Mouse (Mus musculus) liver, adult 2 months (tissue): ENCODE measurements around the gene Sdsl. TPM values are rescaled to one million over a fixed set of nuclear protein-coding genes. Genes with fewer than 3 reads are reported as not detected.

Experiments used
- DNase-seq: peaks from one replicate; pipeline ENCODE4 v3.0.0-alpha.2; 2011; ENCODE audit warnings: low read depth, low spot score; ENCODE audit errors: extremely low read depth
- H3K27ac ChIP-seq: fragments of 200-500 bp; replicated peaks from 2 replicates; pipeline ENCODE4 v1.5.1; 2012; ENCODE audit warnings: low read depth, mild to moderate bottlenecking, control low read depth, inconsistent platforms, low read length; ENCODE audit not compliant: insufficient read depth
- H3K27me3 ChIP-seq: fragments of 200-500 bp; 2 replicates; pipeline ENCODE4 v1.6.1; 2012; ENCODE audit warnings: mild to moderate bottlenecking, moderate library complexity, low read length, inconsistent platforms; ENCODE audit not compliant: control insufficient read depth, insufficient read depth
- H3K36me3 ChIP-seq: fragments of 200-500 bp; 2 replicates; pipeline ENCODE4 v1.6.1; 2012; ENCODE audit warnings: low read length, inconsistent platforms; ENCODE audit not compliant: control insufficient read depth, insufficient read depth
- H3K4me1 ChIP-seq: fragments of 200-500 bp; 2 replicates; pipeline ENCODE4 v1.6.1; 2011; ENCODE audit warnings: low read length; ENCODE audit not compliant: control insufficient read depth, insufficient read depth
- H3K4me3 ChIP-seq: fragments of 200-500 bp; 2 replicates; pipeline ENCODE4 v1.5.1; 2011; ENCODE audit warnings: low read depth, mild to moderate bottlenecking, control low read depth, low read length, moderate library complexity; ENCODE audit not compliant: insufficient read depth
- H3K79me2 ChIP-seq: fragments of 200-500 bp; 2 replicates; pipeline ENCODE4 v1.6.1; 2012; ENCODE audit warnings: inconsistent platforms, mild to moderate bottlenecking, low read length, moderate library complexity; ENCODE audit not compliant: control insufficient read depth, insufficient read depth
- H3K9ac ChIP-seq: fragments of 200-500 bp; 2 replicates; pipeline ENCODE4 v1.6.1; 2012; ENCODE audit warnings: low read depth, mild to moderate bottlenecking, control low read depth, inconsistent platforms, low read length
- CTCF ChIP-seq: fragments of 200-500 bp; IDR thresholded peaks from 2 replicates; pipeline ENCODE4 v1.5.1; 2011; ENCODE audit warnings: low read depth, low read length, control low read depth
- POLR2A ChIP-seq: fragments of 200-500 bp; IDR thresholded peaks from 2 replicates; pipeline ENCODE4 v1.6.1; 2011; ENCODE audit warnings: low read length, control low read depth; ENCODE audit not compliant: insufficient read depth; ENCODE audit errors: extremely low read depth
- WGBS: fragments of 180-500 bp; shearing (Covaris S2); methylation state at CpG from one replicate; pipeline ENCODE4 v1.1.7; 2018; 5-methylcytosine and 5-hydroxymethylcytosine counted together
- polyA plus RNA-seq: library from polyadenylated mRNA; depleted of rRNA; stranded (reverse); fragments of >200 nt; gene quantifications from 2 replicates; pipeline ENCODE4 v1.2.3, GENCODE M21; 2012
- total RNA-seq: library from RNA; depleted of rRNA; stranded (reverse); fragments of >200 nt; gene quantifications from 2 replicates; pipeline ENCODE4 v1.2.3, GENCODE M21; 2014

Gene Sdsl
- total and polyA plus RNA-seq, 2 experiments, result 11.7 to 18.6 TPM

DNA sequence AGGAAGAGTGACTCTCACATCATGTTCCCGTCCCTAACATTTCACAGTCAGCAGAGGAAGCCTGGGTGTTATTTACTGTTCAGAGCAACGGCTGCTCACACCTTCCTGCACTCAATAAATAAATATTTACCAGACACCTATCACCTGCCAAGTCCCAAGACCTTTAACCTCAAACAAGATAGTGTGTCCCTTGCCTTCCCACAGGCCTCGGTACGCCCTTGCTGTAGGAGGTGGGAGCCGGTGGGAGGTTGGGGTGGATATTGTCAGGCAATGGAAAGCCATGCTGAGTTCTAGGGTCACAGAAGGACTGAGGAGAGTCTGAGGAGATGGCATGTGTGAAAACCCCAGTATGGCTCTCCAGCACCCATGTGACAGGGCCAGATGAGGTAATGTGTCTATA lies 4.3 kb downstream of the Sdsl start:
- Histone ChIP-seq H3K36me3 (no peaks in the 10 kb centered on the region), H3K9ac (no peak overlapping the region; the same call in 1 of the 2 replicates), H3K4me1 (peaks cover 18% of the 10 kb centered on the region), H3K27me3 (no peaks in the 10 kb centered on the region), H3K4me3 (no peak overlapping the region), H3K27ac (peak overlapping the region; percentile 89), H3K79me2 (no peaks in the 10 kb centered on the region)
- WGBS, result 36% methylated on average over 5 of the region's 5 CpGs
- no peak for TF ChIP-seq POLR2A
- TF ChIP-seq CTCF, result no peak
- DNase-seq, result peak; percentile 97

DNA sequence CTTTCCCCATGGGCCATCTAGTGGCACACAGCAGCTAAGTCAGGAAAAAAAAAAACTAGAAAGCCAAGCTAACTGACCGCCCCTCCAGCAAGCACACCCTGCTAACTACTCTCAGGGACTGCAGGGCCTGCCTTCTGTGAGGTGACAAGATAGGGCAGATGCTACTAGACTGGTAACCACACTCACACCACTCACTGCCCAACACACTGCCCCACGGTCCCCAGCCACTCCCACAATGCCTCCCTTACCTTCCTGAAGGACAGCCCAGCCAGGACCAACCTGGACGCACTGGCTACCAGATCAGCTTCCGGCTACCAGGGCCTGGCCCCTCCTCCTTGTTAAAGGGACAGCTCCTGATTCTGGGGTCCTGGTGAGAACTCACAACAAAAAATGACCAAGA lies 5.6 kb downstream of the Sdsl start:
- Histone ChIP-seq H3K4me1 (peaks cover 16% of the 10 kb centered on the region; the same call in 1 of the 2 replicates), H3K4me3 (no peak overlapping the region), H3K27ac (peak overlapping the region; percentile 60), H3K9ac (peak overlapping the region; percentile 21), H3K27me3 (no peaks in the 10 kb centered on the region), H3K36me3 (no peaks in the 10 kb centered on the region), H3K79me2 (no peaks in the 10 kb centered on the region)
- TF ChIP-seq CTCF, result 0 out of 2 replicates have a peak, but pooled peaks have one; percentile 9
- peak; percentile 41; the same call in 1 of the 2 replicates for TF ChIP-seq POLR2A
- peak; percentile 79 for DNase-seq
- 20% methylated on average over 4 of the region's 4 CpGs for WGBS

DNA sequence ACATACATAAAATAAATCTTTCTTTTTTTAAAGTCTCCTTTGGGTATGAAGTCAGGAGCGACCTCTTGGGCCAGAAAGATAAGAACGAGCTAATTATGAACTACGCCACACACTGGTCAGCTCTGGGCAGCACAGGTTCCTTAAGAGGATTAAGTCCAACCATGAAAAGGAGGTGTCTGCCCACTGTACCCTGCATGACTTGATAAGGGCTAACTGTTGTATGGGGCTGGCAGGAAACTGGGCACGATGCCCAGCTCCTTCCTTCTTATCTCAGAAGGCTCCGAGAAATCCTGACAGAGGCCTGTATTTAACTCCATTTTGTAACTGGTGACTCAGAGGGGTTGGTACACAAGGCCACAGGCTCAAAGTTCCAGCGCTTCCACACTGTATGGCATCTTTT lies 6.8 kb downstream of the Sdsl start:
- 56% methylated on average over 6 of the region's 6 CpGs for WGBS
- DNase-seq, result no peak
- Histone ChIP-seq H3K4me3 (no peak overlapping the region), H3K36me3 (no peaks in the 10 kb centered on the region), H3K27ac (no peak overlapping the region), H3K4me1 (peaks cover 11% of the 10 kb centered on the region; the same call in 1 of the 2 replicates), H3K79me2 (no peaks in the 10 kb centered on the region), H3K27me3 (no peaks in the 10 kb centered on the region), H3K9ac (no peak overlapping the region)
- TF ChIP-seq POLR2A (no peak), CTCF (no peak)

DNA sequence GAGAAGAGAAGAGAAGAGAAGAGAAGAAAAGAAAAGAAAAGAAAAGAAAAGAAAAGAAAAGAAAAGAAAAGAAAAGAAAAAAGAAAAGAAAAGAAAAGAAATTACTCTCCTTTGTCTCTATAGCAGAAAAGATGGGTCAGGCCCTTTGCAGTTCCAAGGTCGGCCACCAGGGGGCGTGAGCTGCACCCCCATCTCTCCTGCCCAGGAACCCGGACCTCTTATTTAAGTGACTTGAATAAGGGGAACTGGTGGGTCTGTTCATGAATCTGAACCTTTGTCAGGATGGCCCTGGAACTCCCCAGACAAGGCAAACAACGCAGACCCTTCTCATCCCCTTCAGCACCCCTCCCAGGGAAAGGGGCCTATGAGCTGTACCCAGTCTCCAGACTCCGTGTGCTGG lies 7.5 kb downstream of the Sdsl start:
- TF ChIP-seq CTCF (peak; percentile 77), POLR2A (no peak)
- H3K9ac ChIP-seq, result no peak overlapping the region
- H3K79me2 ChIP-seq, result no peaks in the 10 kb centered on the region
- no peak overlapping the region for H3K4me3 ChIP-seq
- DNase-seq, result no peak
- H3K27ac ChIP-seq, result no peak overlapping the region
- peaks cover 11% of the 10 kb centered on the region; the same call in 1 of the 2 replicates for H3K4me1 ChIP-seq
- no peaks in the 10 kb centered on the region for H3K36me3 ChIP-seq
- 37% methylated on average over 5 of the region's 5 CpGs for WGBS
- no peaks in the 10 kb centered on the region for H3K27me3 ChIP-seq

DNA sequence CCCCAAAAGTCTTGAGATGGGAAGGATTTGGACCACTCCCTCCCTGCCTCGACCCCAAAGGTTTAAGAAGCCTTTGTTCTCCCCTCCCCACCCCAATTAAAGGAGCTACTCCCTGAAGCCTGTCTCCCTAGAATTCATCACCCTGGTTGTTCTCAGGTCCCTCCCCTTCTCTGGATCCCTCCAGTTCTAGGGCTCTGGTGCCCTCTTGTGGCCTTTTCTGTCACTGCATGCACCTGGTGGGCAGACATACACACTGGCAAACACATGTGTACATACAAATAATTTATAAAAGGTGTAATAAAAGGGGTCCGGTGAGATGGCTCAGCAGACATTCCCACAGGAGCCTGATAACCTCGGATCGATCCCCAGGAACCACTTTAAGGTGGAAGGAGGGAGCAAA lies 8.3 kb downstream of the Sdsl start:
- Histone ChIP-seq H3K9ac (no peak overlapping the region), H3K79me2 (no peaks in the 10 kb centered on the region), H3K36me3 (no peaks in the 10 kb centered on the region), H3K4me1 (peaks cover 11% of the 10 kb centered on the region; the same call in 1 of the 2 replicates), H3K27ac (no peak overlapping the region), H3K27me3 (no peaks in the 10 kb centered on the region), H3K4me3 (no peak overlapping the region)
- no peak for DNase-seq
- TF ChIP-seq POLR2A (no peak), CTCF (peak; percentile 45; the same call in 1 of the 2 replicates)
- WGBS, result 75% methylated on average over 4 of the region's 4 CpGs

DNA sequence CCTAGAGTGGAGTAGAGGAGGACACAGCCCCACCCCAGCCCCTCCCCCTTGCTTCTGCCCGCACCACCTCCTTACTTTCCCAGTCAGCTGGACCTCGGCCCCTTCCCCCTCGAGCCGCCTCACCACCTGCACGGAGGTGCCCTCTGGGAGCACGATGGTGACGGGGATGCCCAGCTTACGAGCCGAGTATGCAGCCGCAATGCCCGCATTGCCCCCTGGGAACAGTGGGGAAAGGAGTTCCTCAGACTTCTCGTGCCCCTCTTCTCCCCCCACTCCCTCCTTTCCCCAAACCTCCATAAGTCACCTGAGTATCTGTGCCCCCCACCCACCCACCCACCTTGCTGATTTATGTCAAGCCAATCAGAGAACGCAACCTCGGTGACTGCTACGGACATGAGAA lies 10.7 kb downstream of the Sdsl start:
- WGBS, result 81% methylated on average over 15 of the region's 15 CpGs
- no peak overlapping the region for H3K4me3 ChIP-seq
- no peak overlapping the region for H3K27ac ChIP-seq
- H3K9ac ChIP-seq, result no peak overlapping the region
- H3K4me1 ChIP-seq, result no peaks in the 10 kb centered on the region
- no peaks in the 10 kb centered on the region for H3K27me3 ChIP-seq
- no peaks in the 10 kb centered on the region for H3K79me2 ChIP-seq
- no peak for DNase-seq
- no peaks in the 10 kb centered on the region for H3K36me3 ChIP-seq
- TF ChIP-seq POLR2A (no peak), CTCF (no peak)
